Mouse (Mus musculus) layer of hippocampus, adult 11-12 months (tissue): ENCODE measurements at regions not wholly inside any gene's neighbourhood (a gene's known extent, or its start where the extent isn't known, plus 50 kb on each side); places are given as distances from the start of the nearest gene placed in this dataset.

Source experiments
- DNase-seq: peaks from one replicate; pipeline ENCODE4 v3.0.0; 2022; ENCODE audit warnings: low spot score

- DNase-seq: no peak
Measured at GRCm38 (mm10) chr5:46488140-46488942, 630.9 kb upstream of the Lcorl start.

- DNase-seq: no peak
Measured at GRCm38 (mm10) chr5:46486740-46487326, 629.4 kb upstream of the Lcorl start.

GRCm38 (mm10) chr5:46456356-46456755 is 598.9 kb upstream of the Lcorl start:
- no peak for DNase-seq

- no peak for DNase-seq
Measured at GRCm38 (mm10) chr5:46448274-46448673, 590.9 kb upstream of the Lcorl start.

- no peak for DNase-seq
Measured at GRCm38 (mm10) chr5:46445844-46446243, 588.4 kb upstream of the Lcorl start.

- DNase-seq: no peak
Measured at GRCm38 (mm10) chr5:46445122-46445521, 587.7 kb upstream of the Lcorl start.

- DNase-seq: no peak
Measured at GRCm38 (mm10) chr5:46443805-46444340, 586.5 kb upstream of the Lcorl start.

GRCm38 (mm10) chr5:46442600-46443248 is 585.3 kb upstream of the Lcorl start:
- no peak for DNase-seq

- no peak for DNase-seq
Measured at GRCm38 (mm10) chr5:46441716-46442115, 584.3 kb upstream of the Lcorl start.

- DNase-seq: no peak
Measured at GRCm38 (mm10) chr5:46431644-46432367, 574.4 kb upstream of the Lcorl start.

- no peak for DNase-seq
Measured at GRCm38 (mm10) chr5:46422738-46423137, 565.3 kb upstream of the Lcorl start.

- DNase-seq: no peak
Measured at GRCm38 (mm10) chr5:46406969-46407368, 549.6 kb upstream of the Lcorl start.

- DNase-seq: no peak
Measured at GRCm38 (mm10) chr5:46406404-46406803, 549.0 kb upstream of the Lcorl start.

GRCm38 (mm10) chr5:46386591-46386990 is 529.2 kb upstream of the Lcorl start:
- DNase-seq: no peak

- DNase-seq: no peak
Measured at GRCm38 (mm10) chr5:46367328-46367727, 509.9 kb upstream of the Lcorl start.

GRCm38 (mm10) chr5:46363661-46364060 is 506.2 kb upstream of the Lcorl start:
- no peak for DNase-seq

GRCm38 (mm10) chr5:46361637-46362036 is 504.2 kb upstream of the Lcorl start:
- DNase-seq: no peak

- DNase-seq: no peak
Measured at GRCm38 (mm10) chr5:46348448-46348847, 491.0 kb upstream of the Lcorl start.

- peak; percentile 78 for DNase-seq
Measured at GRCm38 (mm10) chr5:46347368-46348083, 490.1 kb upstream of the Lcorl start.

- no peak for DNase-seq
Measured at GRCm38 (mm10) chr5:46338461-46338860, 481.0 kb upstream of the Lcorl start.

GRCm38 (mm10) chr5:46330880-46331279 is 473.5 kb upstream of the Lcorl start:
- DNase-seq: no peak
